Mouse (Mus musculus): Measurements from ENCODE around the gene Usp16. TPM values are rescaled to one million over a fixed set of nuclear protein-coding genes. Genes with fewer than 3 reads are reported as not detected.
"Not testable (repeated sequence)": the region's sequence is repeated elsewhere in the genome, so short reads cannot be mapped to it uniquely, and the experiment has no call there.

Gene Usp16
- polyA plus RNA-seq, 1 experiment from 2014 or later: 44.7 TPM

- WGBS (ENCODE audit: insufficient replicate concordance): 80% methylated on average over 2 of the region's 2 CpGs
- H3K9me3 ChIP-seq (replicated peaks; ENCODE audit: control insufficient read depth, low read length): no peaks in the 10 kb centered on the region
- no peaks in the 10 kb centered on the region for H3K27me3 ChIP-seq (ENCODE audit: control insufficient read depth, insufficient read depth, low read length)
- H3K27ac ChIP-seq (ENCODE audit: low read depth, low read length): no peak overlapping the region
- H3K4me3 ChIP-seq (ENCODE audit: low read depth, low read length): no peak overlapping the region
- no peak overlapping the region for H3K9ac ChIP-seq (ENCODE audit: low read depth, low read length)
- H3K36me3 ChIP-seq (ENCODE audit: control insufficient read depth, insufficient read depth, low read length): no peaks in the 10 kb centered on the region
- ATAC-seq (replicated peaks; ENCODE audit: insufficient number of reproducible peaks, low FRiP score, low TSS enrichment): no peak
- no peak overlapping the region for H3K4me2 ChIP-seq
- H3K4me1 ChIP-seq (ENCODE audit: control insufficient read depth, insufficient read depth, low read length): peaks cover 6% of the 10 kb centered on the region; the same call in 1 of the 2 replicates
Observed at GRCm38 (mm10) chr16:87453226-87453625, 1.3 kb upstream of the Usp16 start.

- WGBS (ENCODE audit: insufficient replicate concordance): 1% methylated on average over 38 of the region's 38 CpGs
- ATAC-seq (replicated peaks; ENCODE audit: insufficient number of reproducible peaks, low FRiP score, low TSS enrichment): peak; percentile 64
- Histone ChIP-seq H3K4me2 (peak overlapping the region; percentile 94), H3K27me3 (ENCODE audit: control insufficient read depth, insufficient read depth, low read length) (no peaks in the 10 kb centered on the region), H3K27ac (ENCODE audit: low read depth, low read length) (peak overlapping the region; percentile 92), H3K9me3 (replicated peaks; ENCODE audit: control insufficient read depth, low read length) (no peaks in the 10 kb centered on the region), H3K36me3 (ENCODE audit: control insufficient read depth, insufficient read depth, low read length) (no peaks in the 10 kb centered on the region; the same call in 1 of the 2 replicates), H3K4me1 (ENCODE audit: control insufficient read depth, insufficient read depth, low read length) (peaks cover 6% of the 10 kb centered on the region; the same call in 1 of the 2 replicates), H3K4me3 (ENCODE audit: low read depth, low read length) (peak overlapping the region; percentile 99), H3K9ac (ENCODE audit: low read depth, low read length) (peak overlapping the region; percentile 93)
Observed at GRCm38 (mm10) chr16:87455180-87455611, 693 bp downstream of the Usp16 start.

GRCm38 (mm10) chr16:87458752-87459151, 4.2 kb downstream of the Usp16 start:
- WGBS (ENCODE audit: insufficient replicate concordance): 94% methylated on average over 3 of the region's 3 CpGs
- no peak overlapping the region for H3K27ac ChIP-seq (ENCODE audit: low read depth, low read length)
- ATAC-seq (replicated peaks; ENCODE audit: insufficient number of reproducible peaks, low FRiP score, low TSS enrichment): no peak
- H3K4me1 ChIP-seq (ENCODE audit: control insufficient read depth, insufficient read depth, low read length): peaks cover 6% of the 10 kb centered on the region; the same call in 1 of the 2 replicates
- peaks cover 10% of the 10 kb centered on the region for H3K36me3 ChIP-seq (ENCODE audit: control insufficient read depth, insufficient read depth, low read length)
- no peak overlapping the region for H3K4me3 ChIP-seq (ENCODE audit: low read depth, low read length)
- no peaks in the 10 kb centered on the region for H3K9me3 ChIP-seq (replicated peaks; ENCODE audit: control insufficient read depth, low read length)
- no peak overlapping the region for H3K9ac ChIP-seq (ENCODE audit: low read depth, low read length)
- no peak overlapping the region for H3K4me2 ChIP-seq
- H3K27me3 ChIP-seq (ENCODE audit: control insufficient read depth, insufficient read depth, low read length): no peaks in the 10 kb centered on the region

- Histone ChIP-seq H3K9me3 (replicated peaks; ENCODE audit: control insufficient read depth, low read length) (no peaks in the 10 kb centered on the region), H3K36me3 (ENCODE audit: control insufficient read depth, insufficient read depth, low read length) (peaks cover 19% of the 10 kb centered on the region), H3K27me3 (ENCODE audit: control insufficient read depth, insufficient read depth, low read length) (no peaks in the 10 kb centered on the region), H3K4me3 (ENCODE audit: low read depth, low read length) (no peak overlapping the region), H3K4me1 (ENCODE audit: control insufficient read depth, insufficient read depth, low read length) (no peaks in the 10 kb centered on the region), H3K27ac (ENCODE audit: low read depth, low read length) (no peak overlapping the region), H3K4me2 (no peak overlapping the region), H3K9ac (ENCODE audit: low read depth, low read length) (no peak overlapping the region)
- ATAC-seq (replicated peaks; ENCODE audit: insufficient number of reproducible peaks, low FRiP score, low TSS enrichment): no peak
- WGBS (ENCODE audit: insufficient replicate concordance): 86% methylated on average over 4 of the region's 4 CpGs
Observed at GRCm38 (mm10) chr16:87470579-87470978, 16.1 kb downstream of the Usp16 start.

GRCm38 (mm10) chr16:87484367-87484766, 29.9 kb downstream of the Usp16 start:
- Histone ChIP-seq H3K4me2 (no peak overlapping the region), H3K9ac (ENCODE audit: low read depth, low read length) (no peak overlapping the region), H3K4me1 (ENCODE audit: control insufficient read depth, insufficient read depth, low read length) (no peaks in the 10 kb centered on the region), H3K27ac (ENCODE audit: low read depth, low read length) (no peak overlapping the region), H3K27me3 (ENCODE audit: control insufficient read depth, insufficient read depth, low read length) (no peaks in the 10 kb centered on the region), H3K9me3 (replicated peaks; ENCODE audit: control insufficient read depth, low read length) (no peaks in the 10 kb centered on the region), H3K36me3 (ENCODE audit: control insufficient read depth, insufficient read depth, low read length) (peaks cover 38% of the 10 kb centered on the region), H3K4me3 (ENCODE audit: low read depth, low read length) (no peak overlapping the region)
- no peak for ATAC-seq (replicated peaks; ENCODE audit: insufficient number of reproducible peaks, low FRiP score, low TSS enrichment)
- whole genome bisulfite sequencing (ENCODE audit: insufficient replicate concordance): 82% methylated on average over 5 of the region's 5 CpGs

- H3K27ac ChIP-seq (ENCODE audit: low read depth, low read length): no peak overlapping the region
- no peak overlapping the region for H3K9ac ChIP-seq (ENCODE audit: low read depth, low read length)
- H3K4me1 ChIP-seq (ENCODE audit: control insufficient read depth, insufficient read depth, low read length): no peaks in the 10 kb centered on the region
- H3K27me3 ChIP-seq (ENCODE audit: control insufficient read depth, insufficient read depth, low read length): no peaks in the 10 kb centered on the region
- no peaks in the 10 kb centered on the region for H3K9me3 ChIP-seq (replicated peaks; ENCODE audit: control insufficient read depth, low read length)
- H3K36me3 ChIP-seq (ENCODE audit: control insufficient read depth, insufficient read depth, low read length): peaks cover 57% of the 10 kb centered on the region
- WGBS (ENCODE audit: insufficient replicate concordance): 92% methylated on average over 5 of the region's 5 CpGs
- ATAC-seq (replicated peaks; ENCODE audit: insufficient number of reproducible peaks, low FRiP score, low TSS enrichment): no peak
- H3K4me3 ChIP-seq (ENCODE audit: low read depth, low read length): no peak overlapping the region
- H3K4me2 ChIP-seq: no peak overlapping the region
Observed at GRCm38 (mm10) chr16:87486739-87487138, 32.2 kb downstream of the Usp16 start.

GRCm38 (mm10) chr16:87488605-87489004, 34.1 kb downstream of the Usp16 start:
- Histone ChIP-seq H3K4me2 (no peak overlapping the region), H3K9me3 (replicated peaks; ENCODE audit: control insufficient read depth, low read length) (no peaks in the 10 kb centered on the region), H3K27ac (ENCODE audit: low read depth, low read length) (no peak overlapping the region), H3K4me1 (ENCODE audit: control insufficient read depth, insufficient read depth, low read length) (no peaks in the 10 kb centered on the region), H3K9ac (ENCODE audit: low read depth, low read length) (no peak overlapping the region), H3K27me3 (ENCODE audit: control insufficient read depth, insufficient read depth, low read length) (no peaks in the 10 kb centered on the region), H3K36me3 (ENCODE audit: control insufficient read depth, insufficient read depth, low read length) (peaks cover 59% of the 10 kb centered on the region), H3K4me3 (ENCODE audit: low read depth, low read length) (no peak overlapping the region)
- no peak for ATAC-seq (replicated peaks; ENCODE audit: insufficient number of reproducible peaks, low FRiP score, low TSS enrichment)
- WGBS (ENCODE audit: insufficient replicate concordance): 72% methylated on average over 2 of the region's 2 CpGs

GRCm38 (mm10) chr16:87492191-87492792, 37.8 kb downstream of the Usp16 start:
- H3K9me3 ChIP-seq (replicated peaks; ENCODE audit: control insufficient read depth, low read length); ATAC-seq (replicated peaks; ENCODE audit: insufficient number of reproducible peaks, low FRiP score, low TSS enrichment); H3K9ac ChIP-seq (ENCODE audit: low read depth, low read length); H3K27me3 ChIP-seq (ENCODE audit: control insufficient read depth, insufficient read depth, low read length); H3K27ac ChIP-seq (ENCODE audit: low read depth, low read length); H3K4me3 ChIP-seq (ENCODE audit: low read depth, low read length); H3K4me1 ChIP-seq (ENCODE audit: control insufficient read depth, insufficient read depth, low read length); H3K4me2 ChIP-seq: not testable (repeated sequence)
- H3K36me3 ChIP-seq (ENCODE audit: control insufficient read depth, insufficient read depth, low read length): peaks cover 36% of the 10 kb centered on the region
- WGBS (ENCODE audit: insufficient replicate concordance): 92% methylated on average over 12 of the region's 12 CpGs
